ENCODE assay signal across 21 mouse cellular contexts in the genomic region with DNA sequence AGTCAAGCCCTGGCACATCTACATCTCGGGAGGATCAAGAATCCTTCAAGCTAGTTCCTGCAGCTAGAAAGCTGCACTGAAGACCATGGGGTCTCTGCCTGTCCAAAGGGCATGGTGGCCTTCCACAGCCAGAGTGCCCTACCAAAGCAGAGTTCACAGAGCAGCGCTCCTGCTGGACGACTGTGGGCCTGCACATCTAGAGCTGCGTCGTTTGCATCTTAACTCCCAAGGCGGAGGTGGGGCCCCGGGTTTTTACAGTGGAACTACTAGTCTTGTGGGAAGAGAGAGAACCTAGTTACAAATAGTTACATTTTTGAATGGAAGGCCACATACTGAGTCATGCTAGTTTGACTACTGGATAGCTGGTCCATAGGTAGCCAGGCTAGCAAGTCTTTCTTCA. TPM values are rescaled to one million over a fixed set of nuclear protein-coding genes. Genes with fewer than 3 reads are reported as not detected.
DNase-seq lines count a peak whose midpoint lies in the region; ATAC-seq and TF ChIP-seq lines count a peak whose summit lies in the region.
"Had no signal": no experiment of that assay in that cellular context is flagged by ENCODE, and none has a peak within 500 bp of the region (broad histone marks: within the 10 kb centered on the region; RNA-seq: fewer than 3 reads in every experiment).

No protein-coding gene starts in this region.

- no peaks in the 10 kb centered on the region for H3K9me3 ChIP-seq in heart, embryonic 10.5 days
- no peaks in the 10 kb centered on the region for H3K9me3 ChIP-seq in lung, postnatal 0 days (ENCODE audit: low read length)
- H3K9me3 ChIP-seq in ES-E14 (ENCODE audit: control insufficient read depth, insufficient read depth, low read depth, low read length): no peaks in the 10 kb centered on the region
- no peaks in the 10 kb centered on the region for H3K9me3 ChIP-seq in stomach, postnatal 0 days (ENCODE audit: control insufficient read depth, low read length)
- no peaks in the 10 kb centered on the region for H3K9me3 ChIP-seq in forebrain, embryonic 13.5 days (replicated peaks)
- H3K9me3 ChIP-seq: hindbrain, embryonic 10.5 days; stomach, embryonic 15.5 days had no signal

- H3K27ac ChIP-seq in heart, embryonic 10.5 days: no peak overlapping the region
- H3K27ac ChIP-seq in lung, postnatal 0 days (ENCODE audit: low read length): no peak overlapping the region
- H3K27ac ChIP-seq in ES-E14 (ENCODE audit: insufficient read depth, low read depth, low read length, poor library complexity, severe bottlenecking): no peak overlapping the region
- no peak overlapping the region for H3K27ac ChIP-seq in stomach, postnatal 0 days (replicated peaks)
- H3K27ac ChIP-seq in forebrain, embryonic 13.5 days: no peak overlapping the region
- H3K27ac ChIP-seq: hindbrain, embryonic 10.5 days; stomach, embryonic 15.5 days had no signal

- peak; percentile 71 for DNase-seq in heart, embryonic 10.5 days (ENCODE audit: low spot score)
- no peak for DNase-seq in heart, postnatal 4 days
- no peak for DNase-seq in lung, postnatal 0 days (ENCODE audit: low spot score)
- DNase-seq in lung, postnatal 36 days: no peak
- peak; percentile 30 for DNase-seq in ES-E14 (ENCODE audit: low read depth, low spot score)
- DNase-seq in stomach, postnatal 0 days (ENCODE audit: low spot score): no peak
- no peak for DNase-seq in thymus, postnatal 4 days
- DNase-seq: adrenal gland, adult 8-10 months; cerebellum, adult 9-10 months; kidney, adult 2 months; kidney, postnatal 10 days; lung, adult 18-20 months; lung, postnatal 4 days; thymus, adult 2 months had no signal

- WGBS in heart, embryonic 10.5 days: 71% methylated on average over 7 of the region's 7 CpGs
- WGBS in lung, postnatal 0 days: 85% methylated on average over 7 of the region's 7 CpGs
- WGBS in stomach, postnatal 0 days: 82% methylated on average over 7 of the region's 7 CpGs
- 74% methylated on average over 7 of the region's 7 CpGs for WGBS in forebrain, embryonic 13.5 days

- TF ChIP-seq CTCF in lung, postnatal 0 days (IDR thresholded peaks at IDR 0.05): peak; percentile 32; the same call in 1 of the 2 replicates
- peak; percentile 26; the same call in 1 of the 2 replicates for TF ChIP-seq CTCF in stomach, postnatal 0 days (IDR thresholded peaks at IDR 0.05; ENCODE audit: low read depth)

- in situ Hi-C loops in ES-E14 (cut with MboI; ENCODE audit: low sequenced_read_pairs in 2 of 2, unreplicated experiment in 2 of 2): no loop called here

- no peak overlapping the region for H3K9ac ChIP-seq in lung, postnatal 0 days (replicated peaks; ENCODE audit: low read depth)
- no peak overlapping the region for H3K9ac ChIP-seq in ES-E14 (ENCODE audit: insufficient read depth, low read depth, low read length, poor library complexity, severe bottlenecking)
- no peak overlapping the region for H3K9ac ChIP-seq in stomach, postnatal 0 days (ENCODE audit: low read length)
- no peak overlapping the region for H3K9ac ChIP-seq in forebrain, embryonic 13.5 days
- H3K9ac ChIP-seq: stomach, embryonic 15.5 days had no signal

- peaks cover 22% of the 10 kb centered on the region for H3K36me3 ChIP-seq in heart, embryonic 10.5 days
- H3K36me3 ChIP-seq in lung, postnatal 0 days (ENCODE audit: insufficient read depth, low read length): no peaks in the 10 kb centered on the region
- H3K36me3 ChIP-seq in ES-E14 (ENCODE audit: control insufficient read depth, insufficient read depth, low read length, poor library complexity, severe bottlenecking): no peaks in the 10 kb centered on the region; the same call in 1 of the 2 replicates
- no peaks in the 10 kb centered on the region for H3K36me3 ChIP-seq in stomach, postnatal 0 days (ENCODE audit: control insufficient read depth, insufficient read depth, low read length)
- H3K36me3 ChIP-seq in forebrain, embryonic 13.5 days (ENCODE audit: poor library complexity, severe bottlenecking): peaks cover 58% of the 10 kb centered on the region; the same call in 1 of the 2 replicates
- H3K36me3 ChIP-seq: stomach, embryonic 15.5 days had no signal

- ATAC-seq in lung, postnatal 0 days: no peak
- no peak for ATAC-seq in stomach, postnatal 0 days (ENCODE audit: low FRiP score, low TSS enrichment)
- ATAC-seq in forebrain, embryonic 13.5 days: no peak
- ATAC-seq: activated CD4-positive, CD25-positive, alpha-beta regulatory T cell, adult 4 months; forebrain, embryonic 14.5 days; midbrain, embryonic 16.5 days had no signal

- H3K27me3 ChIP-seq in heart, embryonic 10.5 days (ENCODE audit: insufficient read depth, poor library complexity, severe bottlenecking): no peaks in the 10 kb centered on the region
- no peaks in the 10 kb centered on the region for H3K27me3 ChIP-seq in lung, postnatal 0 days (replicated peaks; ENCODE audit: insufficient read depth, low read length)
- no peaks in the 10 kb centered on the region for H3K27me3 ChIP-seq in stomach, postnatal 0 days (ENCODE audit: control insufficient read depth, insufficient read depth, low read length)
- no peaks in the 10 kb centered on the region for H3K27me3 ChIP-seq in forebrain, embryonic 13.5 days
- H3K27me3 ChIP-seq: stomach, embryonic 15.5 days had no signal

- TF ChIP-seq EP300 in lung, postnatal 0 days (IDR thresholded peaks at IDR 0.05): no peak
- TF ChIP-seq EP300 in stomach, postnatal 0 days (optimal IDR thresholded peaks at IDR 0.05): no peak

- H3K4me2 ChIP-seq in lung, postnatal 0 days (replicated peaks; ENCODE audit: low read depth, low read length): no peak overlapping the region
- H3K4me2 ChIP-seq in stomach, postnatal 0 days (replicated peaks; ENCODE audit: low read depth): no peak overlapping the region
- H3K4me2 ChIP-seq in forebrain, embryonic 13.5 days: no peak overlapping the region
- H3K4me2 ChIP-seq: heart, embryonic 11.5 days; stomach, embryonic 15.5 days had no signal

- peaks cover 13% of the 10 kb centered on the region for H3K4me1 ChIP-seq in heart, embryonic 10.5 days
- H3K4me1 ChIP-seq in lung, postnatal 0 days (ENCODE audit: insufficient read depth, low read depth, low read length): no peaks in the 10 kb centered on the region
- H3K4me1 ChIP-seq in ES-E14 (ENCODE audit: control insufficient read depth in 2 of 2, insufficient read depth in 2 of 2, low read length in 2 of 2, poor library complexity in 1 of 2): no peaks in the 10 kb centered on the region
- no peaks in the 10 kb centered on the region for H3K4me1 ChIP-seq in stomach, postnatal 0 days (replicated peaks; ENCODE audit: control insufficient read depth, insufficient read depth)
- H3K4me1 ChIP-seq in forebrain, embryonic 13.5 days: peaks cover 18% of the 10 kb centered on the region; the same call in 1 of the 2 replicates
- H3K4me1 ChIP-seq: hindbrain, embryonic 10.5 days had no signal

- H3K4me3 ChIP-seq in heart, embryonic 10.5 days: no peak overlapping the region
- no peak overlapping the region for H3K4me3 ChIP-seq in lung, postnatal 0 days (ENCODE audit: low read depth, low read length)
- H3K4me3 ChIP-seq in ES-E14 (ENCODE audit: insufficient read depth in 1 of 2, low read depth in 1 of 2, low read length in 2 of 2, poor library complexity in 1 of 2, severe bottlenecking in 1 of 2): no peak overlapping the region
- H3K4me3 ChIP-seq in stomach, postnatal 0 days (ENCODE audit: low read depth, low read length): no peak overlapping the region
- H3K4me3 ChIP-seq in forebrain, embryonic 13.5 days: no peak overlapping the region
- H3K4me3 ChIP-seq: hindbrain, embryonic 10.5 days; stomach, embryonic 15.5 days had no signal

TF ChIP-seq in ES-E14, 5 proteins besides CTCF, POLR2A, EP300 and RAD21:
- TF ChIP-seq MAFK (IDR thresholded peaks at IDR 0.05; ENCODE audit: insufficient read depth, low read depth, low read length): no peak

RNA-seq across cellular contexts. Expression of a gene that starts 30.3 kb away (rescaled TPM):
- 12.9 and 20.8 TPM in 2 replicates for polyA plus RNA-seq in heart, embryonic 10.5 days (2016; fragmentation: Nextera tagmentation; extraction: Ambion mirVana)
- 10 to 100 TPM; 51.2 to 53.0 TPM for total RNA-seq in heart, postnatal 4 days (2021)
- polyA plus RNA-seq in lung, postnatal 0 days (2015; fragmentation: Nextera tagmentation; extraction: Ambion mirVana): 21.1 and 23.0 TPM in 2 replicates
- 14.6 and 14.9 TPM in 2 replicates for total RNA-seq in ES-E14 (2012; rRNA removed)
- polyA plus RNA-seq in stomach, postnatal 0 days (2015; fragmentation: Nextera tagmentation; extraction: Ambion mirVana): 12.5 and 12.6 TPM in 2 replicates
- 58.8 and 61.4 TPM in 2 replicates for polyA plus RNA-seq in forebrain, embryonic 13.5 days (2015; fragmentation: Nextera tagmentation; extraction: Ambion mirVana)

Comparison
In these comparisons a context has a peak if more than half of its experiments do, and no peak if none do; other contexts are left out.
1. DNase-seq: peak in heart, embryonic 10.5 days (single experiment) and ES-E14 (single experiment); none in heart, postnatal 4 days (single experiment), lung, postnatal 0 days (single experiment), lung, postnatal 36 days (single experiment), stomach, postnatal 0 days (single experiment) and thymus, postnatal 4 days (single experiment).